Mouse (Mus musculus) intestine, postnatal 0 days (tissue): ENCODE results near the gene Hils1. TPM values are rescaled to one million over a fixed set of nuclear protein-coding genes. Genes with fewer than 3 reads are reported as not detected.

Source experiments
- ATAC-seq: fragments of 200-750 bp; cut with Nextera tagmentation; 2 replicates; pipeline ENCODE4 v1.8.0; 2017; ENCODE audit warnings: mild to moderate bottlenecking, moderate TSS enrichment, moderate library complexity
- H3K27ac ChIP-seq: fragments of 300-500 bp; sonication (generic); 2 replicates; pipeline ENCODE4 v1.5.1; 2014; ENCODE audit warnings: mild to moderate bottlenecking, low read depth, low read length, moderate library complexity
- H3K27me3 ChIP-seq: fragments of 300-500 bp; sonication (generic); replicated peaks from 2 replicates; pipeline ENCODE4 v1.6.1; 2014; ENCODE audit warnings: low read length, mixed read lengths; ENCODE audit not compliant: control insufficient read depth, insufficient read depth
- H3K36me3 ChIP-seq: fragments of 300-500 bp; sonication (generic); 2 replicates; pipeline ENCODE4 v1.6.1; 2014; ENCODE audit warnings: mild to moderate bottlenecking, moderate library complexity; ENCODE audit not compliant: control insufficient read depth, insufficient read depth
- H3K4me1 ChIP-seq: fragments of 300-500 bp; sonication (generic); replicated peaks from 2 replicates; pipeline ENCODE4 v1.6.1; 2014; ENCODE audit warnings: antibody characterized with exemption, low read length, mixed read lengths; ENCODE audit not compliant: control insufficient read depth, insufficient read depth
- H3K4me2 ChIP-seq: fragments of 300-500 bp; sonication (generic); replicated peaks from 2 replicates; pipeline ENCODE4 v1.6.1; 2014; ENCODE audit warnings: low read depth, mild to moderate bottlenecking, moderate library complexity
- H3K4me3 ChIP-seq: fragments of 300-500 bp; sonication (generic); 2 replicates; pipeline ENCODE4 v1.5.1; 2014; ENCODE audit warnings: low read depth, low read length
- H3K9ac ChIP-seq: fragments of 300-500 bp; sonication (generic); 2 replicates; pipeline ENCODE4 v1.6.1; 2014; ENCODE audit warnings: mild to moderate bottlenecking, low read depth, low read length
- H3K9me3 ChIP-seq: fragments of 300-500 bp; sonication (generic); 2 replicates; pipeline ENCODE4 v1.6.1; 2016; ENCODE audit warnings: mixed run types; ENCODE audit not compliant: control insufficient read depth
- CTCF ChIP-seq: sonication (generic); IDR thresholded peaks from 2 replicates; pipeline ENCODE4 v1.5.1; 2016; ENCODE audit warnings: low read depth, mild to moderate bottlenecking, control low read depth, antibody characterized with exemption, moderate library complexity
- WGBS: fragments of 180-500 bp; shearing (Covaris S2); extraction: QIAGEN DNeasy Blood & Tissue Kit; methylation state at CpG from one replicate; pipeline ENCODE4 v1.1.7; 2014; 5-methylcytosine and 5-hydroxymethylcytosine counted together
- polyA plus RNA-seq: library from polyadenylated mRNA; unstranded; fragments of >200 nt; fragmentation: Nextera tagmentation; extraction: Ambion mirVana; gene quantifications from 2 replicates; pipeline ENCODE4 v1.2.1, GENCODE M21; 2015

Gene Hils1
- polyA plus RNA-seq, 1 experiment from 2014 or later = not detected

- Histone ChIP-seq H3K4me1 (no peaks in the 10 kb centered on the region), H3K27me3 (peaks cover 28% of the 10 kb centered on the region), H3K9me3 (no peaks in the 10 kb centered on the region), H3K27ac (no peak overlapping the region), H3K4me2 (no peak overlapping the region), H3K36me3 (peaks cover 14% of the 10 kb centered on the region; the same call in 1 of the 2 replicates), H3K4me3 (no peak overlapping the region), H3K9ac (no peak overlapping the region)
- no peak for TF ChIP-seq CTCF
- 78% methylated on average over 8 of the region's 8 CpGs for WGBS
- ATAC-seq = no peak
Measured at GRCm38 (mm10) chr11:94941776-94942175, 25.6 kb upstream of the Hils1 start.

- Histone ChIP-seq H3K27me3 (peaks cover 28% of the 10 kb centered on the region), H3K36me3 (peaks cover 21% of the 10 kb centered on the region; the same call in 1 of the 2 replicates), H3K4me1 (no peaks in the 10 kb centered on the region), H3K4me2 (no peak overlapping the region), H3K9ac (no peak overlapping the region), H3K9me3 (no peaks in the 10 kb centered on the region), H3K4me3 (no peak overlapping the region), H3K27ac (no peak overlapping the region; the same call in 1 of the 2 replicates)
- peak; percentile 70 for TF ChIP-seq CTCF
- 48% methylated on average over 13 of the region's 13 CpGs for WGBS
- ATAC-seq = no peak; the same call in 1 of the 2 replicates
Measured at GRCm38 (mm10) chr11:94942282-94943023, 24.9 kb upstream of the Hils1 start.

GRCm38 (mm10) chr11:94943054-94943453 is 24.3 kb upstream of the Hils1 start:
- H3K27ac ChIP-seq = no peak overlapping the region; the same call in 1 of the 2 replicates
- TF ChIP-seq CTCF = no peak
- 75% methylated on average over 15 of the region's 15 CpGs for WGBS
- H3K4me2 ChIP-seq = no peak overlapping the region
- no peaks in the 10 kb centered on the region for H3K9me3 ChIP-seq
- no peak for ATAC-seq
- no peak overlapping the region for H3K9ac ChIP-seq
- H3K27me3 ChIP-seq = peaks cover 28% of the 10 kb centered on the region
- H3K4me1 ChIP-seq = no peaks in the 10 kb centered on the region
- H3K36me3 ChIP-seq = peaks cover 21% of the 10 kb centered on the region; the same call in 1 of the 2 replicates
- no peak overlapping the region for H3K4me3 ChIP-seq

- Histone ChIP-seq H3K27me3 (peaks cover 17% of the 10 kb centered on the region), H3K4me2 (no peak overlapping the region), H3K9me3 (no peaks in the 10 kb centered on the region), H3K4me1 (no peaks in the 10 kb centered on the region), H3K4me3 (no peak overlapping the region), H3K9ac (no peak overlapping the region), H3K27ac (no peak overlapping the region), H3K36me3 (peaks cover 29% of the 10 kb centered on the region; the same call in 1 of the 2 replicates)
- 22% methylated on average over 8 of the region's 8 CpGs for WGBS
- TF ChIP-seq CTCF = peak; percentile 35
- ATAC-seq = no peak
Measured at GRCm38 (mm10) chr11:94944295-94944694, 23.1 kb upstream of the Hils1 start.

GRCm38 (mm10) chr11:94945236-94945635 is 22.2 kb upstream of the Hils1 start:
- Histone ChIP-seq H3K36me3 (peaks cover 34% of the 10 kb centered on the region; the same call in 1 of the 2 replicates), H3K27me3 (peaks cover 7% of the 10 kb centered on the region; the same call in 1 of the 2 replicates), H3K4me2 (no peak overlapping the region), H3K9ac (no peak overlapping the region), H3K27ac (no peak overlapping the region), H3K4me3 (no peak overlapping the region), H3K4me1 (no peaks in the 10 kb centered on the region), H3K9me3 (no peaks in the 10 kb centered on the region)
- no peak for ATAC-seq
- WGBS = 82% methylated on average over 12 of the region's 12 CpGs
- TF ChIP-seq CTCF = no peak

GRCm38 (mm10) chr11:94952169-94952568 is 15.2 kb upstream of the Hils1 start:
- Histone ChIP-seq H3K4me2 (no peak overlapping the region), H3K4me3 (no peak overlapping the region), H3K9me3 (no peaks in the 10 kb centered on the region), H3K9ac (no peak overlapping the region), H3K27me3 (0 out of 2 replicates have a peak, but pooled peaks cover 5% of the 10 kb centered on the region), H3K27ac (no peak overlapping the region), H3K4me1 (no peaks in the 10 kb centered on the region), H3K36me3 (peaks cover 29% of the 10 kb centered on the region; the same call in 1 of the 2 replicates)
- WGBS = 23% methylated on average over 6 of the region's 6 CpGs
- TF ChIP-seq CTCF = no peak
- ATAC-seq = no peak
